Mouse (Mus musculus): ENCODE measurements around the gene Poll. TPM values are rescaled to one million over a fixed set of nuclear protein-coding genes. Genes with fewer than 3 reads are reported as not detected.
A peak's percentile ranks its signal among the peaks of the same experiment; 100 is the strongest.
"Not testable (repeated sequence)": the region's sequence is repeated elsewhere in the genome, so short reads cannot be mapped to it uniquely, and the experiment has no call there.

Gene Poll
- total and polyA plus RNA-seq, 2 experiments from 2014 or later, result 11.1 to 17.3 TPM

- ATAC-seq, result no peak
- Histone ChIP-seq H3K4me3 (ENCODE audit: low read length) (no peak overlapping the region), H3K27me3 (ENCODE audit: insufficient read depth, low read length) (no peaks in the 10 kb centered on the region), H3K4me1 (ENCODE audit: insufficient read depth, low read length) (no peaks in the 10 kb centered on the region), H3K27ac (no peak overlapping the region), H3K4me2 (ENCODE audit: low read depth, low read length) (no peak overlapping the region), H3K9ac (replicated peaks; ENCODE audit: low read length) (no peak overlapping the region), H3K36me3 (ENCODE audit: insufficient read depth, low read length) (0 out of 2 replicates have a peak, but pooled peaks cover 3% of the 10 kb centered on the region), H3K9me3 (ENCODE audit: low read length) (no peaks in the 10 kb centered on the region)
- TF ChIP-seq CTCF (IDR thresholded peaks at IDR 0.05; ENCODE audit: low read depth), result no peak
- DNase-seq (ENCODE audit: low spot score), result no peak
- 83% methylated on average over 4 of the region's 4 CpGs for WGBS
These were observed 10.4 kb downstream of the Poll start for GRCm38 (mm10) chr19:45549948-45550347.

GRCm38 (mm10) chr19:45549128-45549915, 11.0 kb downstream of the Poll start:
- no peaks in the 10 kb centered on the region for H3K36me3 ChIP-seq (ENCODE audit: insufficient read depth, low read length)
- 52% methylated on average over 23 of the region's 23 CpGs for WGBS
- H3K27me3 ChIP-seq (ENCODE audit: insufficient read depth, low read length), result no peaks in the 10 kb centered on the region
- no peaks in the 10 kb centered on the region for H3K9me3 ChIP-seq (ENCODE audit: low read length)
- no peak for ATAC-seq
- H3K4me2 ChIP-seq (ENCODE audit: low read depth, low read length), result no peak overlapping the region
- no peak overlapping the region for H3K4me3 ChIP-seq (ENCODE audit: low read length)
- H3K27ac ChIP-seq, result no peak overlapping the region
- TF ChIP-seq CTCF (IDR thresholded peaks at IDR 0.05; ENCODE audit: low read depth), result no peak
- no peak overlapping the region for H3K9ac ChIP-seq (replicated peaks; ENCODE audit: low read length)
- DNase-seq (ENCODE audit: low spot score), result no peak
- no peaks in the 10 kb centered on the region for H3K4me1 ChIP-seq (ENCODE audit: insufficient read depth, low read length)

- H3K27ac ChIP-seq; DNase-seq (ENCODE audit: low spot score); H3K27me3 ChIP-seq (ENCODE audit: insufficient read depth, low read length); H3K4me3 ChIP-seq (ENCODE audit: low read length); H3K4me2 ChIP-seq (ENCODE audit: low read depth, low read length); H3K36me3 ChIP-seq (ENCODE audit: insufficient read depth, low read length); H3K9ac ChIP-seq (replicated peaks; ENCODE audit: low read length); H3K4me1 ChIP-seq (ENCODE audit: insufficient read depth, low read length); H3K9me3 ChIP-seq (ENCODE audit: low read length); ATAC-seq: not testable (repeated sequence)
These were observed 12.1 kb downstream of the Poll start for GRCm38 (mm10) chr19:45548196-45548595.

- DNase-seq (ENCODE audit: low spot score) (peak; percentile 90), ATAC-seq (peak; percentile 68)
- peak overlapping the region; percentile 33 for H3K4me3 ChIP-seq (ENCODE audit: low read length)
- H3K9me3 ChIP-seq (ENCODE audit: low read length), result no peaks in the 10 kb centered on the region
- H3K4me2 ChIP-seq (ENCODE audit: low read depth, low read length), result peak overlapping the region; percentile 82
- no peaks in the 10 kb centered on the region for H3K36me3 ChIP-seq (ENCODE audit: insufficient read depth, low read length)
- TF ChIP-seq CTCF (IDR thresholded peaks at IDR 0.05; ENCODE audit: low read depth), result peak; percentile 95
- 0 out of 2 replicates have a peak overlapping the region, but pooled peaks have one; percentile 28 for H3K9ac ChIP-seq (replicated peaks; ENCODE audit: low read length)
- H3K27me3 ChIP-seq (ENCODE audit: insufficient read depth, low read length), result peaks cover 15% of the 10 kb centered on the region
- H3K4me1 ChIP-seq (ENCODE audit: insufficient read depth, low read length), result peaks cover 8% of the 10 kb centered on the region
- WGBS, result 0% methylated on average over 30 of the region's 30 CpGs
- H3K27ac ChIP-seq, result no peak overlapping the region
These were observed 15.4 kb downstream of the Poll start for GRCm38 (mm10) chr19:45544925-45545321.

GRCm38 (mm10) chr19:45544152-45544924, 16.0 kb downstream of the Poll start:
- Histone ChIP-seq H3K9ac (replicated peaks; ENCODE audit: low read length) (0 out of 2 replicates have a peak overlapping the region, but pooled peaks have one; percentile 28), H3K27ac (no peak overlapping the region), H3K9me3 (ENCODE audit: low read length) (no peaks in the 10 kb centered on the region), H3K4me2 (ENCODE audit: low read depth, low read length) (peak overlapping the region; percentile 82), H3K4me1 (ENCODE audit: insufficient read depth, low read length) (peaks cover 8% of the 10 kb centered on the region), H3K4me3 (ENCODE audit: low read length) (peak overlapping the region; percentile 33), H3K36me3 (ENCODE audit: insufficient read depth, low read length) (no peaks in the 10 kb centered on the region), H3K27me3 (ENCODE audit: insufficient read depth, low read length) (peaks cover 15% of the 10 kb centered on the region)
- ATAC-seq (no peak), DNase-seq (ENCODE audit: low spot score) (no peak)
- no peak for TF ChIP-seq CTCF (IDR thresholded peaks at IDR 0.05; ENCODE audit: low read depth)
- 2% methylated on average over 22 of the region's 26 CpGs for whole genome bisulfite sequencing

GRCm38 (mm10) chr19:45542061-45542460, 18.3 kb downstream of the Poll start:
- ATAC-seq (no peak), DNase-seq (ENCODE audit: low spot score) (no peak)
- peak overlapping the region; percentile 53; the same call in 1 of the 2 replicates for H3K9ac ChIP-seq (replicated peaks; ENCODE audit: low read length)
- no peaks in the 10 kb centered on the region for H3K36me3 ChIP-seq (ENCODE audit: insufficient read depth, low read length)
- 16% methylated on average over 3 of the region's 3 CpGs for WGBS
- H3K9me3 ChIP-seq (ENCODE audit: low read length), result no peaks in the 10 kb centered on the region
- peaks cover 15% of the 10 kb centered on the region for H3K27me3 ChIP-seq (ENCODE audit: insufficient read depth, low read length)
- TF ChIP-seq CTCF (IDR thresholded peaks at IDR 0.05; ENCODE audit: low read depth), result no peak
- peak overlapping the region; percentile 39 for H3K4me3 ChIP-seq (ENCODE audit: low read length)
- peak overlapping the region; percentile 71 for H3K27ac ChIP-seq
- peaks cover 8% of the 10 kb centered on the region for H3K4me1 ChIP-seq (ENCODE audit: insufficient read depth, low read length)
- peak overlapping the region; percentile 69 for H3K4me2 ChIP-seq (ENCODE audit: low read depth, low read length)
